Mouse (Mus musculus): ENCODE measurements around the gene Ubox5. TPM values are rescaled to one million over a fixed set of nuclear protein-coding genes. Genes with fewer than 3 reads are reported as not detected.

The Ubox5 gene
- polyA plus RNA-seq, 2 experiments from 2014 or later, result 8.4 to 9.0 TPM

GRCm38 (mm10) chr2:130634006-130634738 lies 4.3 kb upstream of the Ubox5 start:
- ATAC-seq, result no peak

GRCm38 (mm10) chr2:130632887-130633675 lies 3.2 kb upstream of the Ubox5 start:
- no peak for ATAC-seq

GRCm38 (mm10) chr2:130632416-130632815 lies 2.6 kb upstream of the Ubox5 start:
- ATAC-seq, result no peak

GRCm38 (mm10) chr2:130629080-130629838 lies 579 bp downstream of the Ubox5 start:
- peak; percentile 29 for ATAC-seq

GRCm38 (mm10) chr2:130628424-130628823 lies 1.4 kb downstream of the Ubox5 start:
- ATAC-seq, result no peak

- ATAC-seq, result no peak
Measured at GRCm38 (mm10) chr2:130618972-130619371, 10.9 kb downstream of the Ubox5 start.

GRCm38 (mm10) chr2:130613091-130613490 lies 16.7 kb downstream of the Ubox5 start:
- no peak for ATAC-seq

GRCm38 (mm10) chr2:130602195-130602594 lies 27.6 kb downstream of the Ubox5 start:
- no peak for ATAC-seq

- ATAC-seq, result no peak
Measured at GRCm38 (mm10) chr2:130598399-130598798, 31.4 kb downstream of the Ubox5 start.

GRCm38 (mm10) chr2:130597601-130598010 lies 32.2 kb downstream of the Ubox5 start:
- ATAC-seq, result peak; percentile 36

GRCm38 (mm10) chr2:130595596-130595995 lies 34.2 kb downstream of the Ubox5 start:
- no peak for ATAC-seq

GRCm38 (mm10) chr2:130591016-130591415 lies 38.8 kb downstream of the Ubox5 start:
- ATAC-seq, result no peak

GRCm38 (mm10) chr2:130589761-130590160 lies 40.1 kb downstream of the Ubox5 start:
- ATAC-seq, result no peak

- ATAC-seq, result no peak
Measured at GRCm38 (mm10) chr2:130589157-130589556, 40.7 kb downstream of the Ubox5 start.

GRCm38 (mm10) chr2:130588373-130588772 lies 41.5 kb downstream of the Ubox5 start:
- ATAC-seq, result no peak

- no peak for ATAC-seq
Measured at GRCm38 (mm10) chr2:130586016-130586415, 43.8 kb downstream of the Ubox5 start.

- no peak for ATAC-seq
Measured at GRCm38 (mm10) chr2:130583902-130584560, 45.8 kb downstream of the Ubox5 start.

- ATAC-seq, result no peak
Measured at GRCm38 (mm10) chr2:130582552-130582951, 47.3 kb downstream of the Ubox5 start, which contains the start of gene Avp. Gene Avp (minus strand): TSS chr2:130582554.

- no peak for ATAC-seq
Measured at GRCm38 (mm10) chr2:130581201-130581600, 48.6 kb downstream of the Ubox5 start.

- ATAC-seq, result no peak
Measured at GRCm38 (mm10) chr2:130579791-130580190, 50.0 kb downstream of the Ubox5 start.

GRCm38 (mm10) chr2:130578148-130578547 lies 51.7 kb downstream of the Ubox5 start:
- peak; percentile 49 for ATAC-seq

GRCm38 (mm10) chr2:130577632-130578031 lies 52.2 kb downstream of the Ubox5 start:
- ATAC-seq, result peak; percentile 74
